Mouse (Mus musculus) megakaryocyte, embryonic 14.5 days (primary cell): ENCODE measurements around the gene Gm40460.
"Not testable (repeated sequence)": the region's sequence is repeated elsewhere in the genome, so short reads cannot be mapped to it uniquely, and the experiment has no call there.

Experiments used
- FLI1 ChIP-seq: IDR thresholded peaks from 2 replicates; pipeline ENCODE4 v1.6.1; 2012; ENCODE audit warnings: low read length, inconsistent platforms, mixed read lengths
- GATA1 ChIP-seq: IDR thresholded peaks from 3 replicates; pipeline ENCODE4 v1.6.1; 2012; ENCODE audit warnings: mixed read lengths, low read length, inconsistent platforms, borderline replicate concordance

- TF ChIP-seq GATA1, FLI1: not testable (repeated sequence)
Observed at GRCm38 (mm10) chr7:142274263-142274662, 33.4 kb upstream of the Gm40460 start, which contains the start of gene Gm4559.
